Mouse (Mus musculus) MEL (cell line): Measurements from ENCODE around the gene Glo1. TPM values are rescaled to one million over a fixed set of nuclear protein-coding genes. Genes with fewer than 3 reads are reported as not detected.

Experiments
- DNase-seq: peaks from one replicate; pipeline ENCODE4 v3.0.0; 2011; ENCODE audit warnings: low read depth, low spot score
- H3K27ac ChIP-seq: 2 replicates; pipeline ENCODE4 v1.5.1; 2012; ENCODE audit warnings: low read depth, mild to moderate bottlenecking, control low read depth, low read length, moderate library complexity; ENCODE audit not compliant: control insufficient read depth
- H3K27me3 ChIP-seq, 2 experiments: fragments of 150-350 bp in 1 of 2; sonication (generic) in 1 of 2; 2 replicates each; pipeline ENCODE4 v1.6.1; 2012; ENCODE audit warnings: low read length in 2 of 2, mild to moderate bottlenecking in 2 of 2, improper control_type of control experiment in 1 of 2, moderate library complexity in 1 of 2; ENCODE audit not compliant: insufficient read depth in 2 of 2, control insufficient read depth in 1 of 2
- H3K36me3 ChIP-seq, 2 experiments: 2 replicates each; pipeline ENCODE4 v1.6.1; 2012 to 2014; ENCODE audit warnings: low read length in 2 of 2, improper control_type of control experiment in 1 of 2, inconsistent platforms in 1 of 2, mild to moderate bottlenecking in 1 of 2; ENCODE audit not compliant: insufficient read depth in 2 of 2, control insufficient read depth in 1 of 2
- H3K4me1 ChIP-seq, 2 experiments: fragments of 150-350 bp in 1 of 2; sonication (generic) in 1 of 2; 2 replicates each; pipeline ENCODE4 v1.6.1; 2012; ENCODE audit warnings: low read length in 2 of 2, improper control_type of control experiment in 1 of 2, mild to moderate bottlenecking in 1 of 2; ENCODE audit not compliant: insufficient read depth in 2 of 2, control insufficient read depth in 1 of 2
- H3K4me3 ChIP-seq, 2 experiments: fragments of 150-350 bp in 1 of 2; sonication (generic) in 1 of 2; 2 replicates each; pipeline ENCODE4 v1.5.1; 2012; ENCODE audit warnings: low read depth in 2 of 2, low read length in 2 of 2, mild to moderate bottlenecking in 2 of 2, moderate library complexity in 2 of 2, control low read depth in 1 of 2, improper control_type of control experiment in 1 of 2; ENCODE audit not compliant: control insufficient read depth in 1 of 2, insufficient read depth in 1 of 2
- H3K79me2 ChIP-seq: 2 replicates; pipeline ENCODE4 v1.6.1; 2012; ENCODE audit warnings: mild to moderate bottlenecking, low read length, moderate library complexity; ENCODE audit not compliant: control insufficient read depth, poor library complexity, insufficient read depth
- H3K9ac ChIP-seq: 2 replicates; pipeline ENCODE4 v1.6.1; 2012; ENCODE audit warnings: low read depth, mild to moderate bottlenecking, control low read depth, low read length, moderate library complexity; ENCODE audit not compliant: control insufficient read depth, poor library complexity, severe bottlenecking
- H3K9me3 ChIP-seq: fragments of 150-350 bp; sonication (generic); replicated peaks from 2 replicates; pipeline ENCODE4 v1.6.1; 2012; ENCODE audit warnings: mild to moderate bottlenecking, low read length, improper control_type of control experiment, moderate library complexity; ENCODE audit not compliant: insufficient read depth
- BHLHE40 ChIP-seq: IDR thresholded peaks from 2 replicates; pipeline ENCODE4 v1.6.1; 2012; ENCODE audit warnings: low read depth, mild to moderate bottlenecking, inconsistent platforms, low read length, improper control_type of control experiment, borderline replicate concordance
- ELF1 ChIP-seq: IDR thresholded peaks from 2 replicates; pipeline ENCODE4 v1.6.1; 2014; ENCODE audit warnings: low read depth, mild to moderate bottlenecking, inconsistent platforms, low read length, improper control_type of control experiment, moderate library complexity
- ETS1 ChIP-seq: IDR thresholded peaks from 2 replicates; pipeline ENCODE4 v1.6.1; 2012; ENCODE audit warnings: low read depth, mild to moderate bottlenecking, inconsistent platforms, low read length, improper control_type of control experiment, moderate library complexity
- GABPA ChIP-seq: IDR thresholded peaks from 2 replicates; pipeline ENCODE4 v1.6.1; 2012; ENCODE audit warnings: low read depth, mild to moderate bottlenecking, inconsistent platforms, low read length, improper control_type of control experiment, moderate library complexity
- GATA1 ChIP-seq: IDR thresholded peaks from 2 replicates; pipeline ENCODE4 v1.6.1; 2011; ENCODE audit warnings: low read depth, low read length, improper control_type of control experiment
- HCFC1 ChIP-seq: IDR thresholded peaks from 2 replicates; pipeline ENCODE4 v1.6.1; 2012; ENCODE audit warnings: low read depth, mild to moderate bottlenecking, inconsistent platforms, low read length, improper control_type of control experiment, moderate library complexity
- JUND ChIP-seq: IDR thresholded peaks from 2 replicates; pipeline ENCODE4 v1.6.1; 2011; ENCODE audit warnings: low read depth, mild to moderate bottlenecking, improper control_type of control experiment, low read length
- KAT2A ChIP-seq: conservative IDR thresholded peaks from 2 replicates; pipeline ENCODE4 v1.6.1; 2012; ENCODE audit warnings: low read depth, low read length, improper control_type of control experiment, inconsistent platforms
- MAX ChIP-seq: IDR thresholded peaks from 2 replicates; pipeline ENCODE4 v1.6.1; 2011; ENCODE audit warnings: low read length, improper control_type of control experiment
- MAZ ChIP-seq: IDR thresholded peaks from 2 replicates; pipeline ENCODE4 v1.6.1; 2012; ENCODE audit warnings: low read depth, mild to moderate bottlenecking, inconsistent platforms, low read length, improper control_type of control experiment
- MXI1 ChIP-seq: IDR thresholded peaks from 2 replicates; pipeline ENCODE4 v1.6.1; 2011; ENCODE audit warnings: mild to moderate bottlenecking, low read depth, low read length, improper control_type of control experiment
- MYB ChIP-seq: IDR thresholded peaks from 2 replicates; pipeline ENCODE4 v1.6.1; 2011; ENCODE audit warnings: mild to moderate bottlenecking, low read depth, low read length, improper control_type of control experiment
- POLR2AphosphoS2 ChIP-seq: IDR thresholded peaks from 2 replicates; pipeline ENCODE4 v1.6.1; 2011; ENCODE audit warnings: low read length, improper control_type of control experiment
- RCOR1 ChIP-seq: IDR thresholded peaks from 2 replicates; pipeline ENCODE4 v1.6.1; 2012; ENCODE audit warnings: low read depth, mild to moderate bottlenecking, inconsistent platforms, low read length, improper control_type of control experiment
- TBP ChIP-seq: IDR thresholded peaks from 2 replicates; pipeline ENCODE4 v1.8.0; 2011; ENCODE audit warnings: low read depth, low read length, improper control_type of control experiment
- TCF12 ChIP-seq: IDR thresholded peaks from 2 replicates; pipeline ENCODE4 v1.6.1; 2014; ENCODE audit warnings: low read depth, mild to moderate bottlenecking, inconsistent platforms, low read length, improper control_type of control experiment, moderate library complexity
- UBTF ChIP-seq: IDR thresholded peaks from 2 replicates; pipeline ENCODE4 v1.6.1; 2012; ENCODE audit warnings: low read depth, mild to moderate bottlenecking, inconsistent platforms, low read length, improper control_type of control experiment, moderate library complexity, borderline replicate concordance; ENCODE audit not compliant: insufficient read depth
- USF1 ChIP-seq: IDR thresholded peaks from 2 replicates; pipeline ENCODE4 v1.6.1; 2014; ENCODE audit warnings: low read depth, mild to moderate bottlenecking, inconsistent platforms, low read length, improper control_type of control experiment, moderate library complexity
- ZC3H11A ChIP-seq: IDR thresholded peaks from 2 replicates; pipeline ENCODE4 v1.6.1; 2012; ENCODE audit warnings: low read depth, mild to moderate bottlenecking, inconsistent platforms, low read length, improper control_type of control experiment
- ZMIZ1 ChIP-seq: IDR thresholded peaks from 2 replicates; pipeline ENCODE4 v1.6.1; 2012; ENCODE audit warnings: low read depth, mild to moderate bottlenecking, inconsistent platforms, low read length, improper control_type of control experiment, moderate library complexity
- polyA plus RNA-seq, 2 experiments: library from polyadenylated mRNA; stranded (reverse) in 1 of 2; unstranded in 1 of 2; fragments of >175 nt in 1 of 2; fragments of >200 nt in 1 of 2; gene quantifications; 2 replicates each; pipeline versions ENCODE4 v1.2.1 to v1.2.4; 2012; ENCODE audit warnings: low replicate concordance in 2 of 2, low read depth in 1 of 2; ENCODE audit not compliant: insufficient read length in 2 of 2, insufficient read depth in 1 of 2, missing spikeins in 1 of 2
- total RNA-seq: library from RNA; depleted of rRNA; stranded (reverse); fragments of 300-350 nt; gene quantifications from 2 replicates; pipeline ENCODE4 v1.2.3, GENCODE M21; 2012

Gene Glo1
- total and polyA plus RNA-seq, 3 experiments = 58.5 to 288 (median 260) TPM

DNA sequence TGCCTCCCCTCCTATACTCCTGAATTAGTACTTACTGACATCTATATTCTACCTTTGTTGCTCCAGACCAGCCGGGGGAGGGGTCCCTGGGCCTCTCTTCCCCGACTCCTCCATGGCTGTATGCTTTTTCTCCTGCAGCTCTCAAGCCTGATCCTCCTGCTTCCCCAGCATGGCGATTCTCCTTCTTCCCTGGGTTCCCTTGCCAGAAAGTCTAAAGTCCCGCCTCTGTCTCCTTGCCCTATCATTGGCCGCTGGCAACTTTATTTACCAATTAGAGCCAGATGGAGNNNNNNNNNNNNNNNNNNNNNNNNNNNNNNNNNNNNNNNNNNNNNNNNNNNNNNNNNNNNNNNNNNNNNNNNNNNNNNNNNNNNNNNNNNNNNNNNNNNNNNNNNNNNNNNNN lies 38.2 kb upstream of the Glo1 start:
- Histone ChIP-seq H3K4me1 (no peaks in the 10 kb centered on the region), H3K27me3 (no peaks in the 10 kb centered on the region), H3K79me2 (no peaks in the 10 kb centered on the region)
- TF ChIP-seq ELF1 = no peak
- TF ChIP-seq GABPA = no peak
- no peak for TF ChIP-seq ZMIZ1
- no peak for TF ChIP-seq ZC3H11A
- no peak for TF ChIP-seq POLR2AphosphoS2
- TF ChIP-seq, all 39 proteins: peak for 0
- Histone ChIP-seq H3K9me3 (no peaks in the 10 kb centered on the region), H3K36me3 (peaks cover 0 to 4% of the 10 kb centered on the region in 2 experiments; a peak in 2 of 4 replicates), H3K9ac (no peak overlapping the region), H3K27ac (no peak overlapping the region), H3K4me3 (no peak overlapping the region)
- no peak for DNase-seq

- Histone ChIP-seq H3K9me3 (no peaks in the 10 kb centered on the region), H3K27ac (no peak overlapping the region), H3K9ac (no peak overlapping the region), H3K27me3 (no peaks in the 10 kb centered on the region), H3K36me3 (peaks cover 0 to 6% of the 10 kb centered on the region in 2 experiments; a peak in 2 of 4 replicates), H3K4me3 (no peak overlapping the region), H3K79me2 (no peaks in the 10 kb centered on the region), H3K4me1 (no peaks in the 10 kb centered on the region)
- TF ChIP-seq ZMIZ1 (no peak), ETS1 (no peak), BHLHE40 (no peak), POLR2AphosphoS2 (no peak), JUND (no peak), MXI1 (no peak), MAX (no peak), GABPA (no peak), HCFC1 (no peak), ZC3H11A (no peak), TCF12 (no peak)
- no peak for DNase-seq
These were observed 36.5 kb upstream of the Glo1 start for GRCm38 (mm10) chr17:30663170-30663569.

GRCm38 (mm10) chr17:30662131-30662530 lies 35.5 kb upstream of the Glo1 start:
- Histone ChIP-seq H3K36me3 (peaks cover 0 to 6% of the 10 kb centered on the region in 2 experiments; a peak in 2 of 4 replicates), H3K4me3 (no peak overlapping the region), H3K9me3 (no peaks in the 10 kb centered on the region), H3K4me1 (no peaks in the 10 kb centered on the region), H3K27ac (no peak overlapping the region), H3K27me3 (no peaks in the 10 kb centered on the region), H3K79me2 (no peaks in the 10 kb centered on the region), H3K9ac (no peak overlapping the region)
- no peak for TF ChIP-seq MYB
- no peak for TF ChIP-seq ETS1
- no peak for TF ChIP-seq GATA1
- no peak for TF ChIP-seq USF1
- no peak for TF ChIP-seq TBP
- no peak for TF ChIP-seq KAT2A
- TF ChIP-seq UBTF = no peak
- no peak for TF ChIP-seq RCOR1
- no peak for TF ChIP-seq MAZ
- no peak for TF ChIP-seq TCF12
- DNase-seq = no peak
